ENCODE assay signal across 19 mouse cellular contexts in genomic region chr1:182794221-182794620, GRCm38 (mm10). TPM values are rescaled to one million over a fixed set of nuclear protein-coding genes. Genes with fewer than 3 reads are reported as not detected.
DNase-seq lines count a peak whose midpoint lies in the region; ATAC-seq lines count a peak whose summit lies in the region.
"Had no signal": no experiment of that assay in that cellular context is flagged by ENCODE, and none has a peak within 500 bp of the region (broad histone marks: within the 10 kb centered on the region; RNA-seq: fewer than 3 reads in every experiment).

No protein-coding gene starts in this region.

- no peaks in the 10 kb centered on the region for H3K27me3 ChIP-seq in kidney, embryonic 15.5 days
- no peaks in the 10 kb centered on the region for H3K27me3 ChIP-seq in hindbrain, embryonic 12.5 days
- H3K27me3 ChIP-seq: embryonic facial prominence, embryonic 13.5 days; heart, embryonic 13.5 days; intestine, embryonic 15.5 days; neural tube, embryonic 12.5 days had no signal

- 93% methylated on average over 10 of the region's 10 CpGs for whole genome bisulfite sequencing in kidney, embryonic 15.5 days
- 92% methylated on average over 10 of the region's 10 CpGs for WGBS in hindbrain, embryonic 12.5 days

- peak; percentile 28 to 37 for DNase-seq in layer of hippocampus, adult 8-10 months (ENCODE audit: low spot score in 2 of 2)
- no peak for DNase-seq in layer of hippocampus, adult 9-10 months (ENCODE audit: low spot score)
- DNase-seq in brain, adult 2 months (ENCODE audit: low read depth, low spot score), result peak; percentile 95
- DNase-seq in left cerebral cortex, adult 9 months (ENCODE audit: low spot score in 2 of 2), result peak; percentile 60 to 78
- peak; percentile 62 for DNase-seq in right cerebral cortex, postnatal 25 days
- DNase-seq in spleen, postnatal 10 days (ENCODE audit: low spot score in 2 of 2), result no peak
- DNase-seq: B cell, adult 2 months; cerebellum, adult 11 months; lung, postnatal 14 days had no signal

- no peaks in the 10 kb centered on the region for H3K9me3 ChIP-seq in kidney, embryonic 15.5 days (replicated peaks)
- no peaks in the 10 kb centered on the region; the same call in 1 of the 2 replicates for H3K9me3 ChIP-seq in hindbrain, embryonic 12.5 days (replicated peaks)
- H3K9me3 ChIP-seq: embryonic facial prominence, embryonic 13.5 days; heart, embryonic 13.5 days; intestine, embryonic 15.5 days; neural tube, embryonic 12.5 days had no signal

- H3K4me3 ChIP-seq in kidney, embryonic 15.5 days (replicated peaks), result no peak overlapping the region
- H3K4me3 ChIP-seq in hindbrain, embryonic 12.5 days, result no peak overlapping the region
- H3K4me3 ChIP-seq: embryonic facial prominence, embryonic 13.5 days; heart, embryonic 13.5 days; hindbrain, embryonic 10.5 days; intestine, embryonic 15.5 days; neural tube, embryonic 12.5 days had no signal

- H3K4me2 ChIP-seq in kidney, embryonic 15.5 days, result no peak overlapping the region
- H3K4me2 ChIP-seq in hindbrain, embryonic 12.5 days (replicated peaks), result no peak overlapping the region
- H3K4me2 ChIP-seq: embryonic facial prominence, embryonic 13.5 days; heart, embryonic 13.5 days; intestine, embryonic 15.5 days; neural tube, embryonic 12.5 days had no signal

- H3K36me3 ChIP-seq in kidney, embryonic 15.5 days, result no peaks in the 10 kb centered on the region
- H3K36me3 ChIP-seq in hindbrain, embryonic 12.5 days, result no peaks in the 10 kb centered on the region
- H3K36me3 ChIP-seq: embryonic facial prominence, embryonic 13.5 days; heart, embryonic 13.5 days; intestine, embryonic 15.5 days; neural tube, embryonic 12.5 days had no signal

- ATAC-seq in kidney, embryonic 15.5 days (replicated peaks; ENCODE audit: low FRiP score), result no peak
- no peak for ATAC-seq in hindbrain, embryonic 12.5 days (ENCODE audit: low FRiP score)
- ATAC-seq: intestine, embryonic 15.5 days had no signal

- no peak overlapping the region for H3K9ac ChIP-seq in kidney, embryonic 15.5 days
- H3K9ac ChIP-seq in hindbrain, embryonic 12.5 days, result no peak overlapping the region
- H3K9ac ChIP-seq: embryonic facial prominence, embryonic 13.5 days; heart, embryonic 13.5 days; intestine, embryonic 15.5 days; liver, embryonic 14.5 days; neural tube, embryonic 12.5 days had no signal

- H3K27ac ChIP-seq in kidney, embryonic 15.5 days, result no peak overlapping the region
- H3K27ac ChIP-seq in hindbrain, embryonic 12.5 days, result no peak overlapping the region
- H3K27ac ChIP-seq: embryonic facial prominence, embryonic 13.5 days; heart, embryonic 13.5 days; hindbrain, embryonic 10.5 days; intestine, embryonic 15.5 days; kidney, postnatal 0 days; liver, embryonic 14.5 days; neural tube, embryonic 12.5 days had no signal

- H3K4me1 ChIP-seq in kidney, embryonic 15.5 days, result peaks cover 32% of the 10 kb centered on the region
- H3K4me1 ChIP-seq in hindbrain, embryonic 12.5 days, result peaks cover 16% of the 10 kb centered on the region

RNA-seq across cellular contexts. Expression of gene Susd4, which starts 30.6 kb away (rescaled TPM):
- 100 to 1,000 TPM; 116 to 129 (median 123) TPM for total RNA-seq in layer of hippocampus, adult 8-10 months (2022)
- 19.8 and 20.0 TPM in 2 replicates for polyA plus RNA-seq in kidney, embryonic 15.5 days (2015; fragmentation: Nextera tagmentation; extraction: Ambion mirVana)
- polyA plus RNA-seq in hindbrain, embryonic 12.5 days (2016; fragmentation: Nextera tagmentation; extraction: Ambion mirVana), result 35.1 and 36.6 TPM in 2 replicates

RNA-seq across cellular contexts. Expression of gene Ccdc185, which starts 45.2 kb away (rescaled TPM):
- under 1 TPM in 3 of 4 experiments, not detected in 1; 0.18 to 0.25 (median 0.20) TPM for total RNA-seq in layer of hippocampus, adult 8-10 months (2022)
- not detected in 2 replicates for polyA plus RNA-seq in kidney, embryonic 15.5 days (2015; fragmentation: Nextera tagmentation; extraction: Ambion mirVana)
- polyA plus RNA-seq in hindbrain, embryonic 12.5 days (2016; fragmentation: Nextera tagmentation; extraction: Ambion mirVana), result not detected in 2 replicates
- total RNA-seq: gastrocnemius, postnatal 4 days had no signal
- polyA plus RNA-seq: embryonic facial prominence, embryonic 13.5 days; heart, embryonic 13.5 days; hindbrain, embryonic 10.5 days; intestine, embryonic 15.5 days; kidney, postnatal 0 days; liver, embryonic 14.5 days; neural tube, embryonic 12.5 days had no signal

Comparison
In these comparisons a context has a peak if more than half of its experiments do, and no peak if none do; other contexts are left out.
1. DNase-seq: peak in layer of hippocampus, adult 8-10 months (2 of 2), brain, adult 2 months (single experiment), left cerebral cortex, adult 9 months (2 of 2) and right cerebral cortex, postnatal 25 days (single experiment); none in layer of hippocampus, adult 9-10 months (single experiment) and spleen, postnatal 10 days (0 of 2).